Mouse (Mus musculus): ENCODE results near the gene Usp1.
"Not testable (repeated sequence)": the region's sequence is repeated elsewhere in the genome, so short reads cannot be mapped to it uniquely, and the experiment has no call there.

The Usp1 gene

GRCm38 (mm10) chr4:98978288-98978687 lies 54.7 kb downstream of the Usp1 start:
- in situ Hi-C loops (cut with MboI; ENCODE audit: unreplicated experiment in 2 of 2): not testable (repeated sequence)

DNA sequence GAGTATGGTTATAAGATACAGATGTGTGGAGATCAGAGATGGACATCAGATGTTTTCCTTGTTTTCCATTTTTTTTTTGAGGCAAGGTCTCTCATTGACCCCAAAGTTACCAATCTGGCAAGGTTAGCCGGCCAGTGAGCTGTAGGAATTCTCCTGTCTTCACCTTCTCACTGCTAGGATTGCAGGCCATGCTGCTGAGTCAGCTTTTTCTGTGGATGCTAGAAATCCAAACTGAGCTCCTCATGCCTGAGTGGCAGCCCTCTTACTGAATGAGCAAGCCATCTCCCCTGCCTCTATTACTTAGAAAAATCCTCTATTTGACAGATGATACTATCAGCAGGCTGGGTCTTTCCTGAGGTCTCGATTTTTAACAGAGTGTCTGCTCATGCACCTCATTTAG lies 55.1 kb downstream of the Usp1 start:
- in situ Hi-C loops (cut with MboI; ENCODE audit: unreplicated experiment in 2 of 2): no loop called here

DNA sequence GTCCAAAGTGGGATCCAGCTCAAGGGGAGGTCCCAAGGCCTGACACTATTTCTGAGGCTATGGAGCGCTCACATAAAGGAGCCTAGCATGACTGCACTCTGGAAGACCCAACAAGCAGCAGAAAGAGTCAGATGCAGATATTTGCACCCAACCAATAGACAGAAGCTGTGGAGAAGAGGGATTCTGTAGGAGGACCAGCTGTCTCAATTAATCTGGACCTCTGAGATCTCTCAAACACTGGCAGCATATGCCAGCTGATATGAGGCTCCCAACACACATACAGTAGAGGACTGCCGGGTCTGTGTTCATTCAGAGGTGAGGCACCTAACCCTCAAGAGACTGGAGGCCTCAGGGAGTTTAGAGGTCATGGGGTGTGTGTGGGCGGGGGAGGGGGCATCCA lies 56.4 kb downstream of the Usp1 start:
- in situ Hi-C loops (cut with MboI; ENCODE audit: unreplicated experiment in 2 of 2): not testable (repeated sequence)

DNA sequence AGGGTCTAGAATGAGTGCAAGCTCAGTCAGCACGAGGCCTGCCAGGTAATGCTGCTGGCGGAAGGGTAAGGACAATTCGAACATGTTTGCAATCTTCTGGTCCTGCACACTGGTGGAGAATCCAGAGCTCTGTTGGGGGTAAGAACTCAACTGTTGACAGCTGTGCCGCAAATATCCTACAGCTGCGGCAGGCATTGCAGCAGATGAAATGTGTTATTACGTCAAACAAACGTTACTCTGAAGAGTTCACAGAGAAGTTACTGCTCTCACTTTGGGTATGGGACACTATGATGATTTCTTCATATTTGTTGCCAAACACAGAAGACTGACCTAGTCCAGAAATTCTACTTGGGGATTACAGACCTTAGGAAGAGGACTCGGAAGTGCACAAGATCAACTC lies 61.1 kb downstream of the Usp1 start:
- in situ Hi-C loops (cut with MboI; ENCODE audit: unreplicated experiment in 2 of 2): no loop called here

Measured in v-Abl transformed pro-B cells (cell line).